Mouse (Mus musculus) brain, embryonic 14.5 days (tissue): ENCODE measurements around the gene Gm10563.

Experiments used
- CTCF ChIP-seq: fragments of 200-500 bp; IDR thresholded peaks from 2 replicates; pipeline ENCODE4 v1.5.1; 2012; ENCODE audit warnings: inconsistent platforms, mild to moderate bottlenecking, moderate library complexity, borderline replicate concordance; ENCODE audit not compliant: insufficient read depth, insufficient read length; ENCODE audit errors: extremely low read depth
- POLR2A ChIP-seq: fragments of 200-500 bp; IDR thresholded peaks from 2 replicates; pipeline ENCODE4 v1.6.1; 2012; ENCODE audit warnings: mild to moderate bottlenecking, inconsistent platforms, borderline replicate concordance; ENCODE audit not compliant: poor library complexity, insufficient read depth, insufficient read length, severe bottlenecking; ENCODE audit errors: extremely low read depth

GRCm38 (mm10) chr4:155645721-155646120, 513 bp upstream of the Gm10563 start:
- TF ChIP-seq CTCF (no peak), POLR2A (no peak)
